In genomic region chr11:121045286-121045685, GRCm38 (mm10) we compare ENCODE assay signal across 16 mouse cellular contexts. TPM values are rescaled to one million over a fixed set of nuclear protein-coding genes. Genes with fewer than 3 reads are reported as not detected.
"Had no signal": no experiment of that assay in that cellular context is flagged by ENCODE, and none has a peak within 500 bp of the region (broad histone marks: within the 10 kb centered on the region; RNA-seq: fewer than 3 reads in every experiment).

No protein-coding gene starts in this region.

- DNase-seq: kidney, adult 11 months; kidney, postnatal 14 days; right cerebral cortex, adult 18-20 months; right cerebral cortex, postnatal 25 days; thymus, adult 2 months; thymus, postnatal 36 days had no signal

- H3K27me3 ChIP-seq: kidney, embryonic 15.5 days; midbrain, embryonic 15.5 days had no signal

- H3K9ac ChIP-seq: kidney, embryonic 15.5 days; liver, embryonic 12.5 days; midbrain, embryonic 15.5 days had no signal

- ATAC-seq: hindbrain, embryonic 16.5 days; liver, embryonic 12.5 days; midbrain, embryonic 15.5 days had no signal

- H3K4me3 ChIP-seq: kidney, embryonic 15.5 days; limb, embryonic 10.5 days; liver, embryonic 12.5 days; megakaryocyte, embryonic 14.5 days; midbrain, embryonic 15.5 days had no signal

- H3K9me3 ChIP-seq: kidney, embryonic 15.5 days; limb, embryonic 10.5 days; liver, embryonic 12.5 days; megakaryocyte, embryonic 14.5 days; midbrain, embryonic 15.5 days had no signal

- H3K27ac ChIP-seq: kidney, embryonic 15.5 days; limb, embryonic 10.5 days; liver, embryonic 12.5 days; midbrain, embryonic 15.5 days; stomach, postnatal 0 days had no signal

- H3K4me1 ChIP-seq: kidney, embryonic 15.5 days; liver, embryonic 12.5 days; midbrain, embryonic 15.5 days had no signal

- H3K36me3 ChIP-seq: kidney, embryonic 15.5 days; limb, embryonic 10.5 days; liver, embryonic 12.5 days; midbrain, embryonic 15.5 days had no signal

- H3K4me2 ChIP-seq: kidney, embryonic 15.5 days; liver, embryonic 12.5 days; midbrain, embryonic 11.5 days; midbrain, embryonic 15.5 days had no signal

RNA-seq across cellular contexts. Expression of gene Cd7, which starts 6.1 kb away (rescaled TPM):
- polyA plus RNA-seq: hindbrain, embryonic 16.5 days; limb, embryonic 10.5 days; midbrain, embryonic 11.5 days; midbrain, embryonic 15.5 days; neural tube, embryonic 14.5 days had no signal

RNA-seq across cellular contexts. Expression of gene Sectm1b, which starts 18.1 kb away (rescaled TPM):
- polyA plus RNA-seq: hindbrain, embryonic 16.5 days; limb, embryonic 10.5 days; limb, embryonic 14.5 days; midbrain, embryonic 11.5 days; midbrain, embryonic 15.5 days; neural tube, embryonic 14.5 days had no signal

RNA-seq across cellular contexts. Expression of gene Sectm1a, which starts 35.7 kb away (rescaled TPM):
- polyA plus RNA-seq: hindbrain, embryonic 16.5 days; limb, embryonic 10.5 days; midbrain, embryonic 11.5 days; midbrain, embryonic 15.5 days; neural tube, embryonic 14.5 days had no signal
